23 mouse cellular contexts compared by ENCODE assay signal in genomic region chr4:57186035-57186434, GRCm38 (mm10). TPM values are rescaled to one million over a fixed set of nuclear protein-coding genes. Genes with fewer than 3 reads are reported as not detected.
DNase-seq lines count a peak whose midpoint lies in the region; ATAC-seq and TF ChIP-seq lines count a peak whose summit lies in the region.
"Had no signal": no experiment of that assay in that cellular context is flagged by ENCODE, and none has a peak within 500 bp of the region (broad histone marks: within the 10 kb centered on the region; RNA-seq: fewer than 3 reads in every experiment).

No protein-coding gene starts in this region.

- no peak overlapping the region for H3K4me2 ChIP-seq in kidney, postnatal 0 days (ENCODE audit: low read length)
- peak overlapping the region; percentile 37 for H3K4me2 ChIP-seq in intestine, postnatal 0 days (replicated peaks; ENCODE audit: low read depth)
- H3K4me2 ChIP-seq in stomach, postnatal 0 days (replicated peaks; ENCODE audit: low read depth) = no peak overlapping the region
- H3K4me2 ChIP-seq: heart, embryonic 13.5 days; liver, embryonic 12.5 days; lung, embryonic 14.5 days; midbrain, embryonic 12.5 days; neural tube, embryonic 12.5 days had no signal

- no peak for ATAC-seq in kidney, postnatal 0 days (replicated peaks; ENCODE audit: low FRiP score, low read depth)
- peak; percentile 90 for ATAC-seq in intestine, postnatal 0 days
- peak; percentile 76 for ATAC-seq in stomach, postnatal 0 days (ENCODE audit: low FRiP score, low TSS enrichment)
- ATAC-seq: forebrain, postnatal 0 days; hindbrain, postnatal 0 days; liver, embryonic 12.5 days had no signal

- TF ChIP-seq EP300 in stomach, postnatal 0 days (optimal IDR thresholded peaks at IDR 0.05) = no peak

- no peak overlapping the region for H3K9ac ChIP-seq in kidney, postnatal 0 days (ENCODE audit: low read depth, low read length)
- H3K9ac ChIP-seq in intestine, postnatal 0 days (ENCODE audit: low read depth, low read length) = no peak overlapping the region
- H3K9ac ChIP-seq in stomach, postnatal 0 days (ENCODE audit: low read length) = no peak overlapping the region
- H3K9ac ChIP-seq: forebrain, postnatal 0 days; heart, embryonic 13.5 days; liver, embryonic 12.5 days; lung, embryonic 14.5 days; midbrain, embryonic 12.5 days; neural tube, embryonic 12.5 days had no signal

- no peaks in the 10 kb centered on the region for H3K9me3 ChIP-seq in kidney, postnatal 0 days (replicated peaks; ENCODE audit: low read length)
- no peaks in the 10 kb centered on the region for H3K9me3 ChIP-seq in embryonic facial prominence, embryonic 10.5 days
- H3K9me3 ChIP-seq in intestine, postnatal 0 days (ENCODE audit: control insufficient read depth) = no peaks in the 10 kb centered on the region
- no peaks in the 10 kb centered on the region for H3K9me3 ChIP-seq in stomach, postnatal 0 days (ENCODE audit: control insufficient read depth, low read length)
- H3K9me3 ChIP-seq: forebrain, embryonic 10.5 days; heart, embryonic 13.5 days; liver, embryonic 12.5 days; midbrain, embryonic 12.5 days; neural tube, embryonic 12.5 days had no signal

- H3K27ac ChIP-seq in kidney, postnatal 0 days = no peak overlapping the region
- peak overlapping the region; percentile 5; the same call in 1 of the 2 replicates for H3K27ac ChIP-seq in embryonic facial prominence, embryonic 10.5 days (replicated peaks)
- H3K27ac ChIP-seq in intestine, postnatal 0 days (ENCODE audit: low read depth, low read length) = peak overlapping the region; percentile 68; the same call in 1 of the 2 replicates
- peak overlapping the region; percentile 61; the same call in 1 of the 2 replicates for H3K27ac ChIP-seq in stomach, postnatal 0 days (replicated peaks)
- H3K27ac ChIP-seq: gastrocnemius, adult 2 months; heart, embryonic 13.5 days; hindbrain, postnatal 0 days; layer of hippocampus, adult 2 months; liver, embryonic 12.5 days; midbrain, embryonic 12.5 days; neural tube, embryonic 12.5 days had no signal

- 4% methylated on average over 6 of the region's 6 CpGs for WGBS in kidney, postnatal 0 days
- WGBS in embryonic facial prominence, embryonic 10.5 days = 23% methylated on average over 6 of the region's 6 CpGs
- WGBS in intestine, postnatal 0 days = 8% methylated on average over 6 of the region's 6 CpGs
- 12% methylated on average over 6 of the region's 6 CpGs for WGBS in stomach, postnatal 0 days

- no peak overlapping the region for H3K4me3 ChIP-seq in kidney, postnatal 0 days (replicated peaks; ENCODE audit: low read depth, low read length)
- H3K4me3 ChIP-seq in embryonic facial prominence, embryonic 10.5 days = no peak overlapping the region
- H3K4me3 ChIP-seq in intestine, postnatal 0 days (ENCODE audit: low read depth, low read length) = no peak overlapping the region
- no peak overlapping the region for H3K4me3 ChIP-seq in stomach, postnatal 0 days (ENCODE audit: low read depth, low read length)
- H3K4me3 ChIP-seq: forebrain, embryonic 10.5 days; gastrocnemius, adult 2 months; heart, embryonic 13.5 days; layer of hippocampus, adult 2 months; liver, embryonic 12.5 days; midbrain, embryonic 12.5 days; neural tube, embryonic 12.5 days had no signal

- DNase-seq in kidney, postnatal 0 days (ENCODE audit: low spot score) = peak; percentile 62
- no peak for DNase-seq in kidney, adult 8-10 months
- DNase-seq in embryonic facial prominence, embryonic 10.5 days (ENCODE audit: low spot score) = peak; percentile 42
- DNase-seq in stomach, postnatal 0 days (ENCODE audit: low spot score) = no peak
- DNase-seq in adrenal gland, adult (ENCODE audit: inconsistent age in 2 of 2, low spot score in 1 of 2) = no peak
- no peak for DNase-seq in layer of hippocampus, postnatal 14 days (ENCODE audit: low spot score in 2 of 2)
- DNase-seq in ovary, postnatal 14 days (ENCODE audit: low spot score) = no peak
- DNase-seq: cerebellum, adult 18-20 months; forebrain, postnatal 0 days; gastrocnemius, adult 2 months; heart, adult 11 months; heart, postnatal 4 days; lung, embryonic 14.5 days; lung, postnatal 4 days; spleen, adult 18-20 months had no signal

- no peak for TF ChIP-seq CTCF in kidney, postnatal 0 days (IDR thresholded peaks at IDR 0.05; ENCODE audit: low read depth)
- TF ChIP-seq CTCF in intestine, postnatal 0 days (IDR thresholded peaks at IDR 0.05; ENCODE audit: low read depth) = no peak
- no peak for TF ChIP-seq CTCF in stomach, postnatal 0 days (IDR thresholded peaks at IDR 0.05; ENCODE audit: low read depth)

- H3K36me3 ChIP-seq in kidney, postnatal 0 days (ENCODE audit: insufficient read depth, low read length) = no peaks in the 10 kb centered on the region
- H3K36me3 ChIP-seq in embryonic facial prominence, embryonic 10.5 days (replicated peaks) = no peaks in the 10 kb centered on the region
- H3K36me3 ChIP-seq in intestine, postnatal 0 days (ENCODE audit: control insufficient read depth, insufficient read depth) = no peaks in the 10 kb centered on the region
- no peaks in the 10 kb centered on the region for H3K36me3 ChIP-seq in stomach, postnatal 0 days (ENCODE audit: control insufficient read depth, insufficient read depth, low read length)
- H3K36me3 ChIP-seq: forebrain, embryonic 10.5 days; heart, embryonic 13.5 days; liver, embryonic 12.5 days; midbrain, embryonic 12.5 days; neural tube, embryonic 12.5 days had no signal

- H3K4me1 ChIP-seq in kidney, postnatal 0 days (replicated peaks; ENCODE audit: insufficient read depth, low read length) = peaks cover 5% of the 10 kb centered on the region; the same call in 1 of the 2 replicates
- peaks cover 32% of the 10 kb centered on the region for H3K4me1 ChIP-seq in embryonic facial prominence, embryonic 10.5 days
- H3K4me1 ChIP-seq in intestine, postnatal 0 days (replicated peaks; ENCODE audit: control insufficient read depth, insufficient read depth, low read length) = peaks cover 4% of the 10 kb centered on the region; the same call in 1 of the 2 replicates
- H3K4me1 ChIP-seq in stomach, postnatal 0 days (replicated peaks; ENCODE audit: control insufficient read depth, insufficient read depth) = no peaks in the 10 kb centered on the region
- H3K4me1 ChIP-seq: liver, embryonic 12.5 days; neural tube, embryonic 12.5 days had no signal

- no peaks in the 10 kb centered on the region for H3K27me3 ChIP-seq in kidney, postnatal 0 days (ENCODE audit: insufficient read depth, low read length)
- H3K27me3 ChIP-seq in embryonic facial prominence, embryonic 10.5 days (replicated peaks; ENCODE audit: low read depth, poor library complexity, severe bottlenecking) = no peaks in the 10 kb centered on the region
- no peaks in the 10 kb centered on the region for H3K27me3 ChIP-seq in intestine, postnatal 0 days (replicated peaks; ENCODE audit: control insufficient read depth, insufficient read depth, low read length)
- H3K27me3 ChIP-seq in stomach, postnatal 0 days (ENCODE audit: control insufficient read depth, insufficient read depth, low read length) = no peaks in the 10 kb centered on the region
- H3K27me3 ChIP-seq: heart, embryonic 13.5 days; midbrain, embryonic 12.5 days; neural tube, embryonic 12.5 days had no signal

RNA-seq across cellular contexts. Expression of gene Epb41l4b, which starts 42.8 kb away (rescaled TPM):
- 6.8 and 7.0 TPM in 2 replicates for polyA plus RNA-seq in kidney, postnatal 0 days (2015; fragmentation: Nextera tagmentation; extraction: Ambion mirVana)
- polyA plus RNA-seq in embryonic facial prominence, embryonic 10.5 days (2016; fragmentation: Nextera tagmentation; extraction: Ambion mirVana) = 1.2 and 1.4 TPM in 2 replicates
- 47.7 and 47.8 TPM in 2 replicates for polyA plus RNA-seq in intestine, postnatal 0 days (2015; fragmentation: Nextera tagmentation; extraction: Ambion mirVana)
- 23.0 and 23.5 TPM in 2 replicates for polyA plus RNA-seq in stomach, postnatal 0 days (2015; fragmentation: Nextera tagmentation; extraction: Ambion mirVana)
- total RNA-seq in layer of hippocampus, postnatal 14 days (2021) = 10 to 100 TPM; 14.8 to 18.4 TPM

Comparison
In these comparisons a context has a peak if more than half of its experiments do, and no peak if none do; other contexts are left out.
1. DNase-seq: peak in kidney, postnatal 0 days (single experiment) and embryonic facial prominence, embryonic 10.5 days (single experiment); none in kidney, adult 8-10 months (0 of 2), stomach, postnatal 0 days (single experiment), adrenal gland, adult (0 of 2), layer of hippocampus, postnatal 14 days (0 of 2) and ovary, postnatal 14 days (single experiment).